Mouse (Mus musculus): ENCODE results near the gene Urad. TPM values are rescaled to one million over a fixed set of nuclear protein-coding genes. Genes with fewer than 3 reads are reported as not detected.

Gene Urad
- not detected for polyA plus RNA-seq (2014; fragmentation: Illumina TruSeq; extraction: RNeasy Lipid Tissue Mini Kit (QIAGEN cat#74804); ENCODE audit: low read depth, low replicate concordance)

GRCm38 (mm10) chr5:147322183-147322582, at the start of gene Urad:
Gene Urad, minus strand, starts transcription at chr5:147322440.

GRCm38 (mm10) chr5:147306638-147307397, 15.4 kb downstream of the Urad start, which contains the start of gene Cdx2:
Gene Cdx2, minus strand, starts transcription at chr5:147307270.

GRCm38 (mm10) chr5:147269926-147270672, 52.1 kb downstream of the Urad start, which contains the start of gene Pdx1:
Gene Pdx1, plus strand, starts transcription at chr5:147269959.

Other genes with a start within 250 kb of the Urad start
- 25.4 TPM for gene Lnx2, start 245.9 kb downstream of the Urad start, polyA plus RNA-seq (2014; fragmentation: Illumina TruSeq; extraction: RNeasy Lipid Tissue Mini Kit (QIAGEN cat#74804); ENCODE audit: low read depth, low replicate concordance)
- 185 TPM for gene Polr1d, start 245.4 kb downstream of the Urad start, polyA plus RNA-seq (2014; fragmentation: Illumina TruSeq; extraction: RNeasy Lipid Tissue Mini Kit (QIAGEN cat#74804); ENCODE audit: low read depth, low replicate concordance)
- not detected for gene Gsx1, start 133.7 kb downstream of the Urad start, polyA plus RNA-seq (2014; fragmentation: Illumina TruSeq; extraction: RNeasy Lipid Tissue Mini Kit (QIAGEN cat#74804); ENCODE audit: low read depth, low replicate concordance)
- gene Pdx1, start 52.5 kb downstream of the Urad start, polyA plus RNA-seq (2014; fragmentation: Illumina TruSeq; extraction: RNeasy Lipid Tissue Mini Kit (QIAGEN cat#74804); ENCODE audit: low read depth, low replicate concordance), result 0.25 TPM
- 36.4 TPM for gene Cdx2, start 15.2 kb downstream of the Urad start, polyA plus RNA-seq (2014; fragmentation: Illumina TruSeq; extraction: RNeasy Lipid Tissue Mini Kit (QIAGEN cat#74804); ENCODE audit: low read depth, low replicate concordance)
- 0.82 TPM for gene Flt3, start 78.0 kb upstream of the Urad start, polyA plus RNA-seq (2014; fragmentation: Illumina TruSeq; extraction: RNeasy Lipid Tissue Mini Kit (QIAGEN cat#74804); ENCODE audit: low read depth, low replicate concordance)
- gene Pan3, start 107.7 kb upstream of the Urad start, polyA plus RNA-seq (2014; fragmentation: Illumina TruSeq; extraction: RNeasy Lipid Tissue Mini Kit (QIAGEN cat#74804); ENCODE audit: low read depth, low replicate concordance), result 117 TPM

All from sigmoid colon, adult 10 weeks (tissue).